Mouse (Mus musculus) Patski (cell line): ENCODE results near the gene Gpr1. TPM values are rescaled to one million over a fixed set of nuclear protein-coding genes. Genes with fewer than 3 reads are reported as not detected.
"Not testable (repeated sequence)": the region's sequence is repeated elsewhere in the genome, so short reads cannot be mapped to it uniquely, and the experiment has no call there.

ENCODE experiments used
- ATAC-seq: fragments of 100-300 bp; one replicate; pipeline ENCODE4 v1.8.0; 2021
- CTCF ChIA-PET: fragments of 350-600 bp; sonication (Branson Sonifier 250); formaldehyde crosslinking; loops from one replicate; lab custom pipeline; 2022; ENCODE audit warnings: inconsistent platforms; lab: Charles Lee
- POLR2A ChIA-PET: fragments of 350-600 bp; sonication (Branson Sonifier 250); formaldehyde crosslinking; loops from one replicate; lab custom pipeline; 2022; ENCODE audit warnings: antibody characterized with exemption, inconsistent platforms; lab: Charles Lee
- DNase-seq: peaks from one replicate; pipeline ENCODE4 v3.0.0-alpha.2; 2011; ENCODE audit warnings: low read depth, low spot score
- H3K27me3 ChIP-seq: fragments of 371-371 bp; one replicate; pipeline ENCODE4 v1.5.1; 2021
- CTCF ChIP-seq: fragments of 100-300 bp; IDR thresholded peaks from one replicate; pipeline ENCODE4 v1.5.1; 2021
- in situ Hi-C: fragments of 300-500 bp; cut with MboI; formaldehyde crosslinking; loops from 3 replicates; pipeline ENCODE4 v1.11.1; 2018; ENCODE audit warnings: low pct_unique_long_range_greater_than_20kb, mixed read lengths
- polyA plus RNA-seq: library from polyadenylated mRNA; unstranded; gene quantifications from one replicate; pipeline ENCODE4 v1.2.3, GENCODE M21; 2021

Gene Gpr1
- polyA plus RNA-seq, 1 experiment from 2014 or later = not detected

DNA sequence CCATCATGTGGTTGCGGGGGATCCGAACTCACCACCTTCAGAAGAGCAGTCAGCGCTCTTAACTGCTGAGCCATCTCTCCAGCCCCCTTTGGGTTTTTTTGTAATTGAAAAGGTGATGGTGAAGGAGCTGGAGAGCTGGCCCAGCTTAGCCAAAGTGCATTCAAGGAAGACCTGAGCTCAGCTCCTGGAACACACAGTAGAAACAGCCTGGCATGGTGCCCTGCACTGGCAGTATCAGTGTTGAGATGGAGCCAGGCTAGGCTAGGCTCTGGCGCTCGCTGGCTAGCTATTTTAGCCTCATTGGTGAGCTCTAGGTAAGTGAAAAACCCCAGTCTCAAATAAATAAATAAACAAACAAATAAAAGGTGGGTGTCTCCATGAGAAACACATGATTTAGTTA, 32.1 kb downstream of the Gpr1 start:
- CTCF ChIA-PET = interaction anchor here (0.8 to 1.7 kb wide), 4 partner anchors 8 to 70 kb away, joined by 3 to 6 read pairs (median 4); no protein-coding TSS in a partner anchor
- DNase-seq = no peak
- in situ Hi-C loops = no loop called here
- no peak for TF ChIP-seq CTCF
- ATAC-seq = no peak
- H3K27me3 ChIP-seq = no peaks in the 10 kb centered on the region
- POLR2A ChIA-PET = interaction anchor here (1.3 kb wide), 1 partner anchor 8 kb away, joined by 4 read pairs; no protein-coding TSS in a partner anchor

DNA sequence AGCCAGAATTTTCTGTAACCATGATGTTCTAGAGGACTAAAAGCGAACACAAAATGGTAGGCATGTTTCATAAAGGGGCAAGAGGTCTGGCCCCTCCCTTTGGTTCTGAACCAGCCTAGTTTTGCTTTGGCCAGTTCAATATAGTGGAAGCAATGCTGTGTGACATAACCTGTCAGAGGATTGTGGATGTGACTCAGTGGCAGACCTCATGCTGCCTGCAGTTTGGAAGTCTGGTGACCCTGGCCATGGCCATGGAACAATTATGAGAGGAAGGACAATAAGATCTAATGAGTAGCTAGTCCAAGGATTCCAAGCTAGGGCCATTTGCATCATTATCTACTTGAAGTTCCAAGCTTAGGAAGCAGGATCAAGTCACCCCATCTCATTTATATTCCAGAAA, 32.9 kb downstream of the Gpr1 start:
- H3K27me3 ChIP-seq = no peaks in the 10 kb centered on the region
- in situ Hi-C loops = no loop called here
- TF ChIP-seq CTCF = no peak
- ATAC-seq (no peak), DNase-seq (no peak)
- POLR2A ChIA-PET = interaction anchor here (1.3 kb wide), 1 partner anchor 9 kb away, joined by 4 read pairs; no protein-coding TSS in a partner anchor
- CTCF ChIA-PET = interaction anchor here (1.0 to 1.7 kb wide), 5 partner anchors 9 to 71 kb away, joined by 3 to 6 read pairs (median 4); no protein-coding TSS in a partner anchor

DNA sequence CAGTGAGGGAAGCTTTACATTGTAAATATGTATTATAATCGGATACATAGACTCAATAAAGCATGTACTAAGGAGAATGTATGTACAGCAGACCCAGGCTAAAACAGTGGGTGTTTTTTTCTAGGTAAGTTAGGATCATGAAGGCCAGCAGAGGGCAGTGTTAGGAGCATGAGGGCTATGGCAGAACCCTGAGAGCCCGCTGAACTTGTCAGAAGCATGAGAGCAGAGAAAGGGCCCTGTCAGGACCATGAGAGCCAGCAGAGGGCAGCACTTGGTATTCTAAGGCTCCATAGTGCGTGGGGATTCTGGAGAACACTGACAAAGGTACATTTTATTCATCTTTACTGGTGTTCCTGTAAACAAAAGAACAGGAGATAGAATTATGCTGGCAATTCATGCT, 33.3 kb downstream of the Gpr1 start:
- peak; percentile 97 for ATAC-seq
- in situ Hi-C loops = no loop called here
- ChIA-PET POLR2A (no interaction called here), CTCF (interaction anchor here (1.1 to 1.7 kb wide), 6 partner anchors 9 to 71 kb away, joined by 3 to 6 read pairs (median 5); no protein-coding TSS in a partner anchor)
- TF ChIP-seq CTCF = peak; percentile 99
- no peaks in the 10 kb centered on the region for H3K27me3 ChIP-seq
- DNase-seq = peak; percentile 68

DNA sequence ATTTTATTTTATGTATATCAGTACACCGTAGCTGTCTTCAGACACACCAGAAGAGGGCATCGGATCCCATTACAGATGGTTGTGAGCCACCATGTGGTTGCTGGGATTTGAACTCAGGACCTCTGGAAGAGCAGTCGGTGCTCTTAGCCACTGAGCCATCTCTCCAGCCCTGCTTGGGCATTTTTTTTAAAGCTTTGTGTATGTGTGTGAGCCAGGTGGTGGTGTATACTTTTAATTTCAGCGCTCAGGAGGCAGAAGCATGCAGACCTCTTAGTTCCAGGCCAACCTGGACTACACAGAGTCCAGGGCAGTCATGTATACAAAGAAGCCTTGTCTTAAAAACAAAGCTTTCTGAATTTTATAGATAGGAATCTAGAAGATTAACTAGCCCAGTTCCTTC, 33.8 kb downstream of the Gpr1 start:
- ATAC-seq, H3K27me3 ChIP-seq, POLR2A ChIA-PET, DNase-seq, in situ Hi-C loops: not testable (repeated sequence)
- CTCF ChIA-PET = interaction anchor here (1.1 to 1.5 kb wide), 5 partner anchors 14 to 47 kb away, joined by 3 to 5 read pairs (median 5); no protein-coding TSS in a partner anchor

DNA sequence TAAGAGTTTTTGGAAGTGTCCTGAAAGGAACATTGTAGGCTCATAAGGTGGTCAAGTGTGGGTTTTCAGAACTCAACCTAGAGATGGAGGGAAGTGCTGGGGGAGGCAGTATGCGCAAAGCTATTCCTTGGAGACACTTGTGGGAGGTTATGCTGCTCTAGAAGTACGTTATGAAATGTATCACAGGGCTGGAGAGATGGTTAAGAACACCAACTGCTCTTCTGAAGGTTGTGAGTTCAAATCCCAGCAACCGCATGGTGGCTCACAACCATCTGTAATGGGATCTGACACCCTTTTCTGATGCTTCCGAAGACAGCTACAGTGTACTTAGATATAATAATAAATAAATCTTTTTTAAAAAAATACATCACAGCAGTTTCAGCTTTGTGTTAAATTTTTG, 34.2 kb downstream of the Gpr1 start:
- ChIA-PET CTCF (interaction anchor here (1.1 to 1.4 kb wide), 4 partner anchors 14 to 48 kb away, joined by 3 to 5 read pairs (median 5); no protein-coding TSS in a partner anchor), POLR2A (no interaction called here)
- DNase-seq = no peak
- no peak for TF ChIP-seq CTCF
- in situ Hi-C loops = no loop called here
- no peaks in the 10 kb centered on the region for H3K27me3 ChIP-seq
- no peak for ATAC-seq

DNA sequence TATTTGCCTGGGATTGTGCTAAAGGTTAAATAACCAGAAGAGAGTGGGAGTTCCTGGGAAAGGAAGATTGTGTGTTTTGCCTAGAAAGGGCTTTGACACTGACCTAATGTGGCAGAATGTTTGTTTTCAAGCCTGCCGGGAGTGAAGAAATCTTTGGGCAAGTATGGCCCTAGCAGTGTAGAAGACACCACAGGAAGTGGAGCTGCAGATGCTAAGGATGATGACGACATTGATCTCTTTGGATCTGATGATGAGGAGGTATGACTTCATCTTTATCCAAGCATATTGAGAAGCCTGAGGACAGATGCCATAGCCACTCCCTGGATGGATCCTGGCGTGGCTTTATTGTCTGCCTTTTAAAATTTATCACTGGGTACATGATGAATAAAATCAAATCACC, 36.0 kb downstream of the Gpr1 start:
- CTCF ChIA-PET = no interaction called here

DNA sequence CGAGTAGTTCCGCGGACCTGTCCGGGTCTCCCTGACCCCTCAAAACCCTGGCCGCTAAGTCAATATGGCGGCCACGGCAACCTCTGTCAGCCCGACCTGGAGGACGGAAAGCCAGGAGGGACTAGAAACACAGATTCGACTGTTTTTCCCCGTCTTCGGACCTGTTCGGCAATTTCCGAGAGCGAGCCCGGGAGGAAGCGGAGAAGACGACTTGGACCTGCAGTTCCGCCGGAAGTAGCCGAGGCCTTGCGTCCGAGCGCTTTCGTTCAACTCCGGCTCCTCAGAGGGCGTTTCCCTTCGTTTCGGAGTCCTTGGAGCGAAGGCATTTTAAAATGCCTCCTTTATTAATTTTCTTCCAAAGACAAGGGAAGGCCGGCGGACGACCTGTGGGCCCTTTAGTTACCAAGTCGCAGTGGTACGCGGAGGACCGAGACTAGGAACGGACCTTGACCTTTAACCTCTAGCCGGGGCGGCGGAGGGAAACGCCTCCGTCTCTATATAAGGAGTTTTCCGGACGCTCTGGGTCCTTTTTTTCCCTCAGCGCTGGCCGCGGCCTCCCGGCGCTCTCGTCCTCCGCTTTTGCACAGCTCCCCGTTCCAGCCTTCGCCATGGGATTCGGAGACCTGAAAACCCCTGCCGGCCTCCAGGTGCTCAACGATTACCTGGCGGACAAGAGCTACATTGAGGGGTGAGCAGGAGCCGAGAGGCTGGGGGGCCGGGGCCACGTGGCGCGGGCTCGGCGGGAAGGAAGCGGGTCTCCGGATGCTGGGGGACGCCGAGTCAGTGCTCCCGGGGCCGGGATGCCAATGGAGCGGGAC, 37.5 kb downstream of the Gpr1 start, which contains the start of the genes Eef1b2 and Ndufs1:
TSS of gene Eef1b2 (plus strand) at position 222 of the 818 bp plus-strand sequence.
TSS of gene Ndufs1 (minus strand) at position 230 of the 818 bp plus-strand sequence.
- POLR2A ChIA-PET = no interaction called here
- in situ Hi-C loops = no loop called here

More for the DNA sequence above, 36.0 kb downstream of the Gpr1 start:
- in situ Hi-C loops = no loop called here
- POLR2A ChIA-PET = no interaction called here
- DNase-seq (no peak), ATAC-seq (no peak)
- TF ChIP-seq CTCF = no peak
- no peaks in the 10 kb centered on the region for H3K27me3 ChIP-seq

DNA sequence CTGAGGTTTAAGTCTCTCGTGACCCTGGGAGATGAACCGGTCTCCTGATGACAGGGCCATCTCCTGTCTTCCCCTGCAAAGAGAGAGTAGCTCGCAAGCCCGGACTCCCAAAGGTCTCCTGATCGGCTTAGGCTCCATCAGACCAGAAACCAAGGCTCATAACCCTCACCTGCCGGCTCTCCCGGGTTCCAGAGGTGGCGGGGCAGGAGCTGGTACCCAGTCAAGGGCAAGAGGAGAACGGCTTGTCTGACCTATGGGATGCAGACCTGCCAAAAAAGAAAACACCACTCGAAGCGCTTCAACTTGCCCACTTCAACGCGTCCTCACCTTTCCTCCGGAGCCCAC, 38.1 kb downstream of the Gpr1 start:
- peak; percentile 19 for DNase-seq
- TF ChIP-seq CTCF = no peak
- ChIA-PET CTCF (no interaction called here), POLR2A (no interaction called here)
- no peaks in the 10 kb centered on the region for H3K27me3 ChIP-seq
- peak; percentile 18 for ATAC-seq
- in situ Hi-C loops = no loop called here

More for the DNA sequence above, 37.5 kb downstream of the Gpr1 start, which contains the start of the genes Eef1b2 and Ndufs1:
- CTCF ChIA-PET = no interaction called here
- no peaks in the 10 kb centered on the region for H3K27me3 ChIP-seq
- DNase-seq (peak; percentile 90), ATAC-seq (peak; percentile 73)
- TF ChIP-seq CTCF = no peak

DNA sequence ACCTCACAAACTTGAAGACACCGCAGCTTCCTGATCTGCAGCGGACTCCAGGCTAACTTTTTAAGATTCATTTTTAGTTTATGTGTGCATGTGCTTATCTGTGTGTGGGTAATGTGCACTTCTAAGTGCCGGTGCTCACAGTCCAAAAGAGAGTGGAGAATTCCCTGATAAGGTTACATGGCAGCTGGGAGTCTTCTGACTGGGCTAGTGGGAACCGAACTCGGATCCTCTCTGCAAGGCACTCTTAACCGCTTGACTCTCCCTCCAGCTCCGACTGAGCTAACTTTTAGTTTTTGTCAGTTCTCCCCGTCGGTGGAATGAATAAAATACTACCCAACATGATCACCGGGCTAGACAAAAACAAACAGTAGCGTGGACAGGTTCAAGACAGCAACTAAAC, 38.5 kb downstream of the Gpr1 start:
- ATAC-seq = no peak
- no peak for DNase-seq
- in situ Hi-C loops = no loop called here
- TF ChIP-seq CTCF = no peak
- no peaks in the 10 kb centered on the region for H3K27me3 ChIP-seq
- POLR2A ChIA-PET = interaction anchor here (0.9 kb wide), 1 partner anchor 19 kb away, joined by 3 read pairs; no protein-coding TSS in a partner anchor
- CTCF ChIA-PET = no interaction called here

DNA sequence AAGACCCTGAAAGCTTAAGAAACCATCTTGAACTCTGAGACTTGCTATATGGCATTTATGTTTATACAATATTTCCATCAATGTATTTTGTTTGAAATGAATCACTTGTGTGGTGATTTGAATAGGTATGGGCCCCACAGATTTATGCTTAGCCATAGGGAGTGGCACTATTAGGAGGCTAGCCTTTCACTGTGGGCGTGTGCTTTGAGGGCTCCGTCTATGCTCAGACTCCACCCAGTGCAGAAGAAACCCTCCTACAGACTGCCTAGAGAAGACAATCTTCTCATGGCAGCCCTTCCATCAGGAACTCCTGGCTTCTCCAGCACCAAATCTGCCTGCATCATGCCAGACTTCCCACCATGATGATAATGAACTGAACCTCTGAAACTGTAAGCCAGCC, 45.7 kb downstream of the Gpr1 start:
- in situ Hi-C loops = no loop called here
- DNase-seq (no peak), ATAC-seq (no peak)
- no peaks in the 10 kb centered on the region for H3K27me3 ChIP-seq
- TF ChIP-seq CTCF = no peak
- CTCF ChIA-PET = no interaction called here
- POLR2A ChIA-PET = no interaction called here

DNA sequence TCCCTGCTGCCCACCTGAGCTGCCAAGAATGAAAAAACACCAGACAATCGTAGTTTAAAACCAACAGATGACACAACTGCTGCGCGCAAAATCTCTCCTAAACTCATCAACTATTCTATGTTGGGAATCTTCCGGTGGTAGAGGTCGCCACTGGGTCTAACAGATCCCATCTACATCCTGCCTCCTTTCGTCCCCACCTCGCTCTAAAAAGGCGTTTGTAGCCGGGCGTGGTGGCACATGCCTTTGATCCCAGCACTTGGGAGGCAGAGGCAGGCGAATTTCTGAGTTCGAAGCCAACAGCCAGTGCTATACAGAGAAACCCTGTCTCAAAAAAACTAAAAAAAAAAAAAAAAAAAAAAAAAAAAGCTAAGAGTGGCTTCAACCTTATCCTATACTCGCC, 74.1 kb downstream of the Gpr1 start:
- no peaks in the 10 kb centered on the region for H3K27me3 ChIP-seq
- in situ Hi-C loops = no loop called here
- no peak for DNase-seq
- ChIA-PET CTCF (no interaction called here), POLR2A (no interaction called here)
- no peak for ATAC-seq
- no peak for TF ChIP-seq CTCF

DNA sequence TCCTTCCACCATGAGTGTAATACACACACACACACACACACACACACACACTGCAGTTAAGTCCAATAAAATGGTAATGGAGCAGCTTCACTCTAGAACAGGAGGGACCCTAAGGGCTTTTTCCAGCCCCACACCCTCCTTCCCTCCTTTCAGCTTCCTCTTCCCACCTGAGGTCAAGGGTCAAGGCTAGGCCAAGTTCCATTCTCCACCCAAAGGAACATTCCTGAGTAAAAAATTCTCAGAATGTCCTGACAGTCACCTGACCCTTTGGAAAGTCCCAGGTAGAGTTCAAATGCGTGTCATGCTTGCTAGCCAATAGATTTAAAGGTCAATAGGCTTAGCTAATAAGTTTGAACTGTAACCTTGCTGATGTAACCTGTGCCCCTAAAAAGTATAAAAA, 75.8 kb downstream of the Gpr1 start:
- H3K27me3 ChIP-seq, ATAC-seq, CTCF ChIA-PET, DNase-seq, POLR2A ChIA-PET, in situ Hi-C loops: not testable (repeated sequence)
